Mouse (Mus musculus): ENCODE data around the gene Ispd. TPM values are rescaled to one million over a fixed set of nuclear protein-coding genes. Genes with fewer than 3 reads are reported as not detected.
A peak's percentile ranks its signal among the peaks of the same experiment; 100 is the strongest.

Gene Ispd
- polyA plus RNA-seq, 1 experiment from 2014 or later, result 10.9 TPM

- H3K4me1 ChIP-seq, result no peaks in the 10 kb centered on the region
- no peaks in the 10 kb centered on the region for H3K27me3 ChIP-seq (replicated peaks)
- no peak overlapping the region for H3K4me2 ChIP-seq
- H3K4me3 ChIP-seq (replicated peaks), result no peak overlapping the region
- no peaks in the 10 kb centered on the region for H3K36me3 ChIP-seq
- 49% methylated on average over 2 of the region's 2 CpGs for WGBS
- H3K9ac ChIP-seq, result no peak overlapping the region
- ATAC-seq (ENCODE audit: insufficient read depth, low FRiP score, low read depth), result no peak
- H3K27ac ChIP-seq, result no peak overlapping the region
- no peaks in the 10 kb centered on the region for H3K9me3 ChIP-seq
Measured at GRCm38 (mm10) chr12:36597539-36598250, 216.4 kb downstream of the Ispd start.

DNA sequence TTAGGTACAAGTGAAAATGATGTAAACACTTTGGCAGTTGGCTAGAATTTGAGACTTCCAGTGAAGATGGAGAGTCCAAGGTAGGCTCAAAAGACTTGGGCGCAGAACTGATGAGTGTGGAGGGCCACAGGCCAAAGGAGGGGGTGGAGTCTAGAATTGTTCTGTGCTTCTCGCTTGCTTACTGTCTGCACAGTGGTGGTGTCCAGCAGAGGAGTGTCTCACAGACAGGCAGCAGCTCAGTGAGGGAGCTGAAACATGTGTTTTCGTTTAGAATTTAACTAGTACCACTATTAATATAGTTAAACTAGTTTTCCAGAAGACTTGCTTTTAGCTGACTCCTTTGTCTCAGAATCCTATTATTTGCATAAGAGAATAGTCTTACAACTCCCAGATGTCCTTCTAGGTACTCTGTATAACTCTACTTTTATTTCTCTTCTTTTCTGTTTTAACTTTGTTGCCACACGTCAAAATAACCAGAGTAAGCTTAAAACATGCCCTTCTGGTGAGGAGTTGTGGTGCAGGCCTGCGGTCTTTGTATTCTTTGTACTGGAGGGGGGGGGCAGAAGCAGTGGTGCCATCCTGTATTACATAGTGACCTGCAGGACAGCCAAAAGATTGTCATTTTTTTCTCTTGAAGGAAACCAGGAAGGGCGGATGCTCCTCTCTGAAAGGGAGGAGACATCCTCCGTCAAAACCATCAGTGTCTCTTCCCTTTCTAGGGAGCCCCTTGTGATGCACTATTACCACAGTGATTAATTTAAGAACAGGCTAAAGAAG is 240.9 kb downstream of the Ispd start:
- Histone ChIP-seq H3K4me1 (no peaks in the 10 kb centered on the region), H3K9ac (no peak overlapping the region), H3K4me2 (no peak overlapping the region), H3K27me3 (replicated peaks) (no peaks in the 10 kb centered on the region), H3K36me3 (no peaks in the 10 kb centered on the region), H3K4me3 (replicated peaks) (no peak overlapping the region), H3K27ac (no peak overlapping the region), H3K9me3 (no peaks in the 10 kb centered on the region)
- 73% methylated on average over 7 of the region's 7 CpGs for WGBS
- ATAC-seq (ENCODE audit: insufficient read depth, low FRiP score, low read depth), result no peak

- Histone ChIP-seq H3K27ac (no peak overlapping the region), H3K4me1 (no peaks in the 10 kb centered on the region), H3K9ac (no peak overlapping the region), H3K4me3 (replicated peaks) (no peak overlapping the region), H3K27me3 (replicated peaks) (no peaks in the 10 kb centered on the region), H3K36me3 (no peaks in the 10 kb centered on the region), H3K4me2 (no peak overlapping the region), H3K9me3 (no peaks in the 10 kb centered on the region)
- ATAC-seq (ENCODE audit: insufficient read depth, low FRiP score, low read depth), result no peak
Measured at GRCm38 (mm10) chr12:36627204-36627603, 246.0 kb downstream of the Ispd start.

GRCm38 (mm10) chr12:36632427-36632826 is 251.2 kb downstream of the Ispd start:
- no peaks in the 10 kb centered on the region for H3K27me3 ChIP-seq (replicated peaks)
- no peak overlapping the region for H3K9ac ChIP-seq
- no peaks in the 10 kb centered on the region for H3K9me3 ChIP-seq
- H3K4me2 ChIP-seq, result no peak overlapping the region
- H3K4me3 ChIP-seq (replicated peaks), result no peak overlapping the region
- H3K27ac ChIP-seq, result no peak overlapping the region
- no peaks in the 10 kb centered on the region for H3K36me3 ChIP-seq
- no peak for ATAC-seq (ENCODE audit: insufficient read depth, low FRiP score, low read depth)
- H3K4me1 ChIP-seq, result no peaks in the 10 kb centered on the region
- 74% methylated on average over 1 of the region's 1 CpGs for WGBS

GRCm38 (mm10) chr12:36647514-36647913 is 266.3 kb downstream of the Ispd start:
- H3K27ac ChIP-seq, result no peak overlapping the region
- ATAC-seq (ENCODE audit: insufficient read depth, low FRiP score, low read depth), result no peak
- H3K4me1 ChIP-seq, result no peaks in the 10 kb centered on the region
- 78% methylated on average over 4 of the region's 4 CpGs for WGBS
- no peaks in the 10 kb centered on the region for H3K36me3 ChIP-seq
- H3K4me2 ChIP-seq, result no peak overlapping the region
- H3K9me3 ChIP-seq, result no peaks in the 10 kb centered on the region
- no peaks in the 10 kb centered on the region for H3K27me3 ChIP-seq (replicated peaks)
- no peak overlapping the region for H3K9ac ChIP-seq
- H3K4me3 ChIP-seq (replicated peaks), result no peak overlapping the region

GRCm38 (mm10) chr12:36662496-36662895 is 281.2 kb downstream of the Ispd start:
- Histone ChIP-seq H3K9ac (no peak overlapping the region), H3K36me3 (no peaks in the 10 kb centered on the region), H3K4me3 (replicated peaks) (no peak overlapping the region), H3K4me1 (no peaks in the 10 kb centered on the region), H3K9me3 (no peaks in the 10 kb centered on the region), H3K27ac (no peak overlapping the region), H3K4me2 (no peak overlapping the region), H3K27me3 (replicated peaks) (no peaks in the 10 kb centered on the region)
- 47% methylated on average over 7 of the region's 7 CpGs for WGBS
- no peak for ATAC-seq (ENCODE audit: insufficient read depth, low FRiP score, low read depth)

DNA sequence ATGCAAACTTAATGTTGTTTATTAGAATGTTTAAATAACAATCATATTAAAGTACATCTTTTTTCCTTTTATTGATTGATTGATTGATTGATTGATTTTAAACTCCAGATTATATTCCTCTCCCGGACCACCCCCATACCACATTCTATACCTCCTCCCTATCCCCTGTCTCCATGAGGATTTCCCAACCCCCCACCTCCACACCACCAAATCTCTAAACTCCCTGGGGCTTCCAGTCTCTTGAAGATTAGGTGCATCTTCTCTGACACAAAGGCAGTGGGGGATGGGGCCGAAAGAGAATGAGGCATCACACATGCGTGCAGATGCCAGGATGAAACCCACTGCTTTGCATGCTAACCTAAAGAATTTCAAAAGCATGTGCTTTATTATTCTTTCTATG is 283.5 kb downstream of the Ispd start:
- Histone ChIP-seq H3K4me2 (no peak overlapping the region), H3K9ac (no peak overlapping the region), H3K27ac (no peak overlapping the region), H3K4me3 (replicated peaks) (no peak overlapping the region), H3K36me3 (no peaks in the 10 kb centered on the region), H3K4me1 (no peaks in the 10 kb centered on the region), H3K9me3 (no peaks in the 10 kb centered on the region), H3K27me3 (replicated peaks) (no peaks in the 10 kb centered on the region)
- no peak for ATAC-seq (ENCODE audit: insufficient read depth, low FRiP score, low read depth)
- WGBS, result 81% methylated on average over 3 of the region's 3 CpGs

GRCm38 (mm10) chr12:36666771-36667170 is 285.5 kb downstream of the Ispd start:
- Histone ChIP-seq H3K27ac (no peak overlapping the region), H3K9me3 (no peaks in the 10 kb centered on the region), H3K9ac (no peak overlapping the region), H3K4me1 (no peaks in the 10 kb centered on the region), H3K4me3 (replicated peaks) (no peak overlapping the region), H3K4me2 (no peak overlapping the region), H3K27me3 (replicated peaks) (no peaks in the 10 kb centered on the region), H3K36me3 (no peaks in the 10 kb centered on the region)
- WGBS, result 34% methylated on average over 6 of the region's 6 CpGs
- ATAC-seq (ENCODE audit: insufficient read depth, low FRiP score, low read depth), result no peak

- H3K4me2 ChIP-seq, result no peak overlapping the region
- ATAC-seq (ENCODE audit: insufficient read depth, low FRiP score, low read depth), result no peak
- 78% methylated on average over 5 of the region's 5 CpGs for WGBS
Measured at GRCm38 (mm10) chr12:36670164-36670908, 289.1 kb downstream of the Ispd start.

GRCm38 (mm10) chr12:36670915-36671579 is 289.8 kb downstream of the Ispd start:
- no peak overlapping the region for H3K4me3 ChIP-seq (replicated peaks)
- H3K9ac ChIP-seq, result no peak overlapping the region
- H3K4me2 ChIP-seq, result no peak overlapping the region
- ATAC-seq (ENCODE audit: insufficient read depth, low FRiP score, low read depth), result peak; percentile 27; the same call in 1 of the 2 replicates
- H3K36me3 ChIP-seq, result no peaks in the 10 kb centered on the region
- H3K27ac ChIP-seq, result no peak overlapping the region
- H3K27me3 ChIP-seq (replicated peaks), result no peaks in the 10 kb centered on the region
- no peaks in the 10 kb centered on the region for H3K9me3 ChIP-seq
- 34% methylated on average over 10 of the region's 10 CpGs for WGBS
- H3K4me1 ChIP-seq, result no peaks in the 10 kb centered on the region

More at GRCm38 (mm10) chr12:36670164-36670908, 289.1 kb downstream of the Ispd start:
- Histone ChIP-seq H3K9me3 (no peaks in the 10 kb centered on the region), H3K36me3 (no peaks in the 10 kb centered on the region), H3K27ac (no peak overlapping the region), H3K4me3 (replicated peaks) (no peak overlapping the region), H3K9ac (no peak overlapping the region), H3K4me1 (no peaks in the 10 kb centered on the region), H3K27me3 (replicated peaks) (no peaks in the 10 kb centered on the region)

DNA sequence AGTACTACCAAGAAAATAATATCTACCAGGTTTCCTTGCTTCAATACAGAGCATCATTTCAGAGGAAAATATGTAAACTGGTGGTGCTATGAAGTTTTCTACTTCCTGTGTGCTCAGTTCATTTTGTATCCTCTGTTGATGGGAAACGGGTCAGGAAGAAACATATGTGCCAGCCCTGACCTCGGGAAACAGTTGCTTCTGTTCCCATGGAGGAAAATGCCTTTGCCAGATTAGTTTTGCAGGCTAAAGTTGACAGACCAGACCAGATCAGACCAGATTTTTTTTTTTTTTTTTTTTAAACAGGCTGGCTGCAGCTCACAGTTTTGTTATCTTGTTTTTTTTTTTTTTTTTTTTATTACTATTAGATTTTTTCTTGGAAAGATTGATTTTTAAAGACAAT is 293.2 kb downstream of the Ispd start:
- H3K9ac ChIP-seq, result no peak overlapping the region
- no peak overlapping the region for H3K4me3 ChIP-seq (replicated peaks)
- 30% methylated on average over 2 of the region's 2 CpGs for WGBS
- H3K4me1 ChIP-seq, result no peaks in the 10 kb centered on the region
- ATAC-seq (ENCODE audit: insufficient read depth, low FRiP score, low read depth), result no peak
- no peak overlapping the region for H3K27ac ChIP-seq
- no peaks in the 10 kb centered on the region for H3K27me3 ChIP-seq (replicated peaks)
- H3K4me2 ChIP-seq, result no peak overlapping the region
- H3K36me3 ChIP-seq, result no peaks in the 10 kb centered on the region
- H3K9me3 ChIP-seq, result no peaks in the 10 kb centered on the region

Data from stomach, embryonic 15.5 days (tissue).